Mouse (Mus musculus): ENCODE data around the gene Usp17la. TPM values are rescaled to one million over a fixed set of nuclear protein-coding genes. Genes with fewer than 3 reads are reported as not detected.
"Not testable (repeated sequence)": the region's sequence is repeated elsewhere in the genome, so short reads cannot be mapped to it uniquely, and the experiment has no call there.

Usp17la gene
- not detected in 2 replicates for polyA plus RNA-seq (2015; fragmentation: Nextera tagmentation; extraction: Ambion mirVana)

DNA sequence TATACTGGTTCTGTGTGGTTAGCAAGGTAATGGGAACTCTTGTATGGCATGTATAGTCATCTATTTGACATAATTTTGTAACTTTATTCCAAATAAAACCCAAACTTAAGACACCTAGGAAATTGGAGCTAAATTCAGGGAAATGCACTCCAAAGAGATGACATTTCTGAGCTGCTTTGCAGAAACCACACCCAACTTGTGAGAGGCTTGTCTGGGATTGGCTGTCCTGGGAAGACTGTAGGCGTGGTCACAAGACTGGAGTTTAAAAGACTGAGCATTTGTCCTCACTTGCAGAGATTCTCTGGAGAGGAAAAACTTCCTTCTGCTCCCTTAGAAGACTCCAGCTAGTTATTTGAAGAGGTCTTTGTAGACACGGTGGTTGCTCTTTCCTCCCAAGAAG is at the start of gene Usp17la:
Gene Usp17la (plus strand): TSS at position 301 of the 400 bp plus-strand sequence.
- H3K27me3 ChIP-seq (replicated peaks); H3K27ac ChIP-seq; H3K4me1 ChIP-seq (replicated peaks); ATAC-seq; H3K4me2 ChIP-seq (replicated peaks); H3K4me3 ChIP-seq (replicated peaks); H3K36me3 ChIP-seq; H3K9me3 ChIP-seq; H3K9ac ChIP-seq: not testable (repeated sequence)
- 83% methylated on average over 2 of the region's 2 CpGs for WGBS

DNA sequence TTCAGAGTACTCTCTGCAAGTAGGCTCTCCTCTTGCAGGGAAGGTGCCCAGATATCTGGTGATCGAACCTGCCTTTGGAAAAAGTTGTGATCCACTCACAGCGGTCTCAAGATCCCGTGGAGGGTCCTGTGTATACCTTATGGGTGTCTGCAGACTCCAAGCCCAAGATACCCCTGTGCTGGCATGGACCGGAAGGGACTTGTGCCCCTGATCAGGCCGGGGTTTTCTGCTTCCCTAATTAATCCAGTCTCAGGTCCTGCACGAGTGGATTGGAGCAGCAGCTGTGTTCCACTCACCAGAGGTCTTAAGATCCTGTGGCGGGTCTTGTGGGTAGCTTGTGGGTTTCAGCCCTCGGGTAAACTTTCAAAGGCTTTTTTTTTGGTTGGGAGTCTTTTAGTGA is 46.5 kb upstream of the Usp17la start:
- 86% methylated on average over 8 of the region's 8 CpGs for WGBS
- not testable (repeated sequence) for H3K4me1 ChIP-seq (replicated peaks); ATAC-seq; H3K27ac ChIP-seq; H3K9ac ChIP-seq; H3K36me3 ChIP-seq; H3K27me3 ChIP-seq (replicated peaks); H3K4me3 ChIP-seq (replicated peaks); H3K4me2 ChIP-seq (replicated peaks); H3K9me3 ChIP-seq

DNA sequence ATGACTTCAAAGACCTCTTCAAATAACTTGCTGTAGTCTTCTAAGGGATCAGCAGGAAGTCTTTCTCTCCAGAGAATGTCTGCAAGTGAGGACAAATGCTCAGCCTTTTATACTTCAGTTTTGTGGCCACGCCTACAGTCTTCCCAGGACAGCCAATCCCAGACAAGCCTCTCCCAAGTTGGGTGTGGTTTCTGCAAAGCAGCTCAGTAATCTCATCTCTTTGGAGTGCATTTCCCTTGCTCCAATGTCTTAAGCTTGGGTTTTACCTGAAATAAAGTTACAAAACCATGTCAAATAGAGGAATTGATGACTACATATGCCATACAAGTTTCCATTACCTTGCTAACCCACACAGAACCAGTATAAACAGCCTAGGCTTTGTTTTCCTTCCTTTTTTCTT is 14.3 kb upstream of the Usp17la start, which contains the start of gene Usp17lb:
Gene Usp17lb (minus strand): TSS at position 101 of the 400 bp plus-strand sequence.
- Histone ChIP-seq H3K4me2 (replicated peaks) (no peak within 1 kb of the TSS), H3K9ac (no peak within 1 kb of the TSS), H3K4me1 (replicated peaks) (no peaks in the 10 kb centered on the region), H3K36me3 (no peaks in the 10 kb centered on the region), H3K27ac (no peak within 1 kb of the TSS), H3K4me3 (replicated peaks) (no peak within 1 kb of the TSS), H3K27me3 (replicated peaks) (no peaks in the 10 kb centered on the region), H3K9me3 (no peaks in the 10 kb centered on the region)
- WGBS = 57% methylated on average over 1 of the region's 1 CpGs
- no peak for ATAC-seq

DNA sequence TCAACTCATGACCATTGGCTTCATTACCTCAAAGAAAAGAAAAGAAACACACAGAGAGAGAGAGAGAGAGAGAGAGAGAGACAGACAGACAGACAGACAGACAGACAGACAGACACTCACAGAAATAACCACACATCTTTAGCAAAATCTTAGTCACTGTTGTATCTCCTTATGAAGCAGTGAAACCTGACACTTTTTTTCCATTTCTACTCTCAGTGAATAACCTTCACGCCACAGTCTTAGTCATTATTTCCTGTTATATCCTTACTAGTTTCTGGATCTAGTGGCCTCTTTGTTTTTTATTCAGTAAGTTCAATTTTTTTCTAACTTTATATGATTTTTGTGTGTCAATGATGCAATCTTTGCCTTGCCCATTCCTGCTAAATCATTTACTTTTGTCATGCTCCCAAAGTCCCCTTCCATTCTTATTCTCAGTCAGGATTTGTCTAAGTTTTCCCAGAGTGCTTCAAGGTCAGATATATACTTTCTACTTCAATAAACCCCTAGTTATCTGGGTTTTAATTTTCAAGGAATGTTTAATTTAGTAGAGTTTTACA is 13.0 kb upstream of the Usp17la start:
- no peak for ATAC-seq
- no peaks in the 10 kb centered on the region for H3K36me3 ChIP-seq
- H3K4me2 ChIP-seq (replicated peaks) = no peak overlapping the region
- no peaks in the 10 kb centered on the region for H3K4me1 ChIP-seq (replicated peaks)
- 73% methylated on average over 1 of the region's 1 CpGs for WGBS
- no peaks in the 10 kb centered on the region for H3K27me3 ChIP-seq (replicated peaks)
- H3K9me3 ChIP-seq = no peaks in the 10 kb centered on the region
- H3K9ac ChIP-seq = no peak overlapping the region
- no peak overlapping the region for H3K27ac ChIP-seq
- H3K4me3 ChIP-seq (replicated peaks) = no peak overlapping the region

DNA sequence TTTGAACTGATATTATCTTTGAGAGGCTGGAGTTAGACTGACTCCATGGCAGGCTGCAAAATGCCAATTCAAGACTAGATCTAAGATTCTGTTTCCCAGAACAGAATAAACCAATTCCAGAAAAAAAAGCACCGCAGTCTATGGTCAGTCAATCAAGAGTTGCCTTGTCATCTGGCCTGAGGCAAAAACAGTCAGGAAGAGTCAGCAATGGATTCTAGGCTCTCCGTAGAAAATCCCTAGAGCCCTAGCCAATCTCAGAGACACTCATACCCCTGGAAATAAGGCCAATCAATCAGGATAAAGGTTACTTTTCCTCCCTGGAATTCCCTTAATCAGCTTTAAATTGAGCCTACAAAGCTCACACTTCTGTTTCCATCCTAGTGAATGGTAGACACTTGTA is 5.3 kb upstream of the Usp17la start:
- H3K4me1 ChIP-seq (replicated peaks); H3K27me3 ChIP-seq (replicated peaks); H3K36me3 ChIP-seq; ATAC-seq; H3K9me3 ChIP-seq; H3K4me2 ChIP-seq (replicated peaks); H3K9ac ChIP-seq; H3K4me3 ChIP-seq (replicated peaks); H3K27ac ChIP-seq: not testable (repeated sequence)
- 81% methylated on average over 2 of the region's 2 CpGs for WGBS

DNA sequence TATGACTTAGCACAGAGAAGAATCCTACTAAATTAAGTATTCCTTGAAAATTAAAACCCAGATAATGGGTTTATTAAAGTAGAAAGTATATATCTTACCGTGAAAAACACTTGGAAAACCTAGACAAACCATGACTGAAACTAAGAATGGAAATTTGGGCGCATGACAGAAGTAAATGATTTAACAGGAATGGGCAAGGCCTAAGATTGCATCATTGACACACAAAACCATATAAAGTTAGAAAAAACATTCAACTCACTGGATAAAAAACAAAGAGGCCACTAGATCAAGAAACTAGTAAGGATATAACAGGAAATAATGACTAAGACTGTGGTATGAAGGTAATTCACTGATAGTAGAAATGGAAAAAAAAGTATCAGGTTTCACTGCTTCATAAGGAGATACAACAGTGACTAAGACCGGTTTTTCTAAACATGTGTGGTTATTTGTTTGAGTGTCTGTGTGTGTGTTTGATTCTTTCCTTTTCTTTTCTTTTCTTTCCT is 1.5 kb upstream of the Usp17la start:
- Histone ChIP-seq H3K4me1 (replicated peaks) (no peaks in the 10 kb centered on the region), H3K27me3 (replicated peaks) (no peaks in the 10 kb centered on the region), H3K36me3 (no peaks in the 10 kb centered on the region), H3K9me3 (no peaks in the 10 kb centered on the region), H3K9ac (no peak overlapping the region), H3K27ac (no peak overlapping the region), H3K4me2 (replicated peaks) (no peak overlapping the region), H3K4me3 (replicated peaks) (no peak overlapping the region)
- ATAC-seq = no peak
- WGBS = 71% methylated on average over 3 of the region's 3 CpGs

DNA sequence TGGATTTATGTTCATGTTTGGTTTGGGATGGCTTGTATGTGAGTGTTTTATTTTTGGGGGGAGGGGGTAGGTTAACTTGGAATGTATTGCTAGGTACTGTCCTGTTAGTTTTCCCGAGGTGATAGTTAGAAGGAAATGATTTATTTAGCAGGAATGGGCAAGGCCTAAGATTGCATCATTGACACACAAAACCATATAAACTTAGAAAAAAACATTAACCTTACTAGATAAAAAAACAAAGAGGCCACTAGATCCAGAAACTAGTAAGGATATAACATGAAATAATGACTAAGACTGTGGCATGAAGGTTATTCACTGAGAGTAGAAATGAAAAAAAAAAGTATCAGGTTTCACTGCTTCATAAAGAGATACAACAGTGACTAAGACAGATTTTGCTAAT is 874 bp downstream of the Usp17la start:
- Histone ChIP-seq H3K4me1 (replicated peaks) (no peaks in the 10 kb centered on the region), H3K36me3 (no peaks in the 10 kb centered on the region), H3K27me3 (replicated peaks) (no peaks in the 10 kb centered on the region), H3K4me3 (replicated peaks) (no peak overlapping the region), H3K9ac (no peak overlapping the region), H3K9me3 (no peaks in the 10 kb centered on the region), H3K4me2 (replicated peaks) (no peak overlapping the region), H3K27ac (no peak overlapping the region)
- 67% methylated on average over 1 of the region's 1 CpGs for WGBS
- ATAC-seq = no peak

DNA sequence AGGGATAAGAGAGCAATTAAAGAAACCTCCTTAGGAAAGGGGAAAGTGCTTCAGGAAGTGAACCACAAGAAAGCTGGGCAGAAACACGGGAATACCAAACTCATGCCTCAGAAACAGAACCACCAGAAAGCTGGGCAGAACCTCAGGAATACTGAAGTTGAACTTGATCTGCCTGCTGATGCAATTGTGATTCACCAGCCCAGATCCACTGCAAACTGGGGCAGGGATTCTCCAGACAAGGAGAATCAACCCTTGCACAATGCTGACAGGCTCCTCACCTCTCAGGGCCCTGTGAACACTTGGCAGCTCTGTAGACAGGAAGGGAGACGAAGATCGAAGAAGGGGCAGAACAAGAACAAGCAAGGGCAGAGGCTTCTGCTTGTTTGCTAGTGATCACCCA is 4.6 kb downstream of the Usp17la start:
- Histone ChIP-seq H3K36me3 (no peaks in the 10 kb centered on the region), H3K9ac (no peak overlapping the region), H3K4me3 (replicated peaks) (no peak overlapping the region), H3K9me3 (no peaks in the 10 kb centered on the region), H3K27ac (no peak overlapping the region), H3K27me3 (replicated peaks) (no peaks in the 10 kb centered on the region), H3K4me1 (replicated peaks) (no peaks in the 10 kb centered on the region), H3K4me2 (replicated peaks) (no peak overlapping the region)
- 81% methylated on average over 3 of the region's 3 CpGs for whole genome bisulfite sequencing
- ATAC-seq = no peak

DNA sequence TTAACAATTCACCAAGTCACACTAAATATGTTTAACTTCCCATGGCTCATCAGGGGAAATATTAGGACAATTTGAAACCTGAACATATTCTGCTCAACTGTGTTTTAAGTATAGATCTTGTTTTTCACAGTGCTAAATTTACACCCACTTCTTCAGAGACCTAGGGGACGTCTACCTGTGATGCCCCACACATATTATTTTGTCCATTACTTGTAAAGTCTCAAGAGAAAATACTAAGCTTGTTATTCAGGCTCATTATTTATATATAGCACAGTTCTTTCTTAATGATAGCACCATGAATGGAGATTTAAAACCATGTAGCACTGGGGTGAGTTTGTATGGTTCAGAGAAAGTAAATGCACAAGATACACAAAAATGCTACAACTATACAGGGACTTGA is 20.9 kb downstream of the Usp17la start, which contains the start of gene Olfr665:
Gene Olfr665 (plus strand): TSS at position 301 of the 400 bp plus-strand sequence.
- Histone ChIP-seq H3K4me3 (replicated peaks) (no peak within 1 kb of the TSS), H3K27me3 (replicated peaks) (no peaks in the 10 kb centered on the region), H3K4me2 (replicated peaks) (no peak within 1 kb of the TSS), H3K9me3 (no peaks in the 10 kb centered on the region), H3K27ac (no peak within 1 kb of the TSS), H3K4me1 (replicated peaks) (no peaks in the 10 kb centered on the region), H3K9ac (no peak within 1 kb of the TSS), H3K36me3 (no peaks in the 10 kb centered on the region)
- 37% methylated on average over 1 of the region's 1 CpGs for WGBS
- no peak for ATAC-seq

DNA sequence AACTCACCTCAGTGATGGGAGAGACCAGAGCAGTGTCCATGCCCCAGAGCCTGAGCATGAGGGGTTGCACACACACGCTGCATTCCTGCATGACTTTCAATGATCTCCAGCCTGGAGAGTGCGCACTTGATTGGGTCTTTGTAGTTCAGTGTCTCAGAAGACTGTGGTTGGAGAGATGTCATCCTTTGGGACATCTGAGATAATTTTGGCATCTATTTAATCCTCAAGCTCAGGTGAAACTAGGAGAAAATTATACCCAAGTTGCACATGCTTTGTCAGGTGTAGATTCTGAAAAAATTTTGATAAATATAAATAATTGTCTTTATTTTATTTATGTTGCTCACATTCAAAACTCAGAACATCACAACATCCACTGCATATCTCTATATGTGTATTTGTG is 39.0 kb downstream of the Usp17la start, which contains the start of gene Olfr666:
Gene Olfr666 (minus strand): TSS at position 101 of the 400 bp plus-strand sequence.
- Histone ChIP-seq H3K9me3 (no peaks in the 10 kb centered on the region), H3K4me3 (replicated peaks) (no peak within 1 kb of the TSS), H3K4me1 (replicated peaks) (no peaks in the 10 kb centered on the region), H3K36me3 (no peaks in the 10 kb centered on the region), H3K4me2 (replicated peaks) (no peak within 1 kb of the TSS), H3K27ac (no peak within 1 kb of the TSS), H3K27me3 (replicated peaks) (no peaks in the 10 kb centered on the region), H3K9ac (no peak within 1 kb of the TSS)
- 85% methylated on average over 2 of the region's 2 CpGs for WGBS
- no peak for ATAC-seq

Other genes starting within 250 kb of the Usp17la start
- gene Olfr656, start 243.1 kb upstream of the Usp17la start, polyA plus RNA-seq (2015; fragmentation: Nextera tagmentation; extraction: Ambion mirVana) = not detected in 2 replicates
- not detected in 2 replicates for gene Olfr657, start 232.2 kb upstream of the Usp17la start, polyA plus RNA-seq (2015; fragmentation: Nextera tagmentation; extraction: Ambion mirVana)
- gene Olfr658, start 209.7 kb upstream of the Usp17la start, polyA plus RNA-seq (2015; fragmentation: Nextera tagmentation; extraction: Ambion mirVana) = 0.08 TPM in 1 of 2 replicates, not detected in the other
- gene Olfr659, start 190.3 kb upstream of the Usp17la start, polyA plus RNA-seq (2015; fragmentation: Nextera tagmentation; extraction: Ambion mirVana) = not detected in 2 replicates
- gene Olfr661, start 170.5 kb upstream of the Usp17la start, polyA plus RNA-seq (2015; fragmentation: Nextera tagmentation; extraction: Ambion mirVana) = not detected in 2 replicates
- gene Usp17le, start 79.5 kb upstream of the Usp17la start, polyA plus RNA-seq (2015; fragmentation: Nextera tagmentation; extraction: Ambion mirVana) = not detected in 2 replicates
- gene Usp17lb, start 14.4 kb upstream of the Usp17la start, polyA plus RNA-seq (2015; fragmentation: Nextera tagmentation; extraction: Ambion mirVana) = not detected in 2 replicates
- gene Olfr665, start 21.0 kb downstream of the Usp17la start, polyA plus RNA-seq (2015; fragmentation: Nextera tagmentation; extraction: Ambion mirVana) = not detected in 2 replicates
- not detected in 2 replicates for gene Olfr666, start 38.9 kb downstream of the Usp17la start, polyA plus RNA-seq (2015; fragmentation: Nextera tagmentation; extraction: Ambion mirVana)
- not detected in 2 replicates for gene Olfr667, start 64.5 kb downstream of the Usp17la start, polyA plus RNA-seq (2015; fragmentation: Nextera tagmentation; extraction: Ambion mirVana)
- not detected in 2 replicates for gene Olfr668, start 71.0 kb downstream of the Usp17la start, polyA plus RNA-seq (2015; fragmentation: Nextera tagmentation; extraction: Ambion mirVana)
- gene Olfr669, start 77.2 kb downstream of the Usp17la start, polyA plus RNA-seq (2015; fragmentation: Nextera tagmentation; extraction: Ambion mirVana) = not detected in 2 replicates
- gene Olfr670, start 105.6 kb downstream of the Usp17la start, polyA plus RNA-seq (2015; fragmentation: Nextera tagmentation; extraction: Ambion mirVana) = not detected in 2 replicates
- not detected in 2 replicates for gene Olfr671, start 122.1 kb downstream of the Usp17la start, polyA plus RNA-seq (2015; fragmentation: Nextera tagmentation; extraction: Ambion mirVana)
- not detected in 2 replicates for gene Olfr672, start 145.0 kb downstream of the Usp17la start, polyA plus RNA-seq (2015; fragmentation: Nextera tagmentation; extraction: Ambion mirVana)
- gene Olfr675, start 171.5 kb downstream of the Usp17la start, polyA plus RNA-seq (2015; fragmentation: Nextera tagmentation; extraction: Ambion mirVana) = not detected in 2 replicates
- not detected in 2 replicates for gene Olfr676, start 175.7 kb downstream of the Usp17la start, polyA plus RNA-seq (2015; fragmentation: Nextera tagmentation; extraction: Ambion mirVana)
- not detected in 2 replicates for gene Olfr677, start 194.4 kb downstream of the Usp17la start, polyA plus RNA-seq (2015; fragmentation: Nextera tagmentation; extraction: Ambion mirVana)
- gene Olfr678, start 207.5 kb downstream of the Usp17la start, polyA plus RNA-seq (2015; fragmentation: Nextera tagmentation; extraction: Ambion mirVana) = not detected in 2 replicates
- not detected in 2 replicates for gene Olfr679, start 224.2 kb downstream of the Usp17la start, polyA plus RNA-seq (2015; fragmentation: Nextera tagmentation; extraction: Ambion mirVana)
- not detected in 2 replicates for gene Olfr680-ps1, start 235.8 kb downstream of the Usp17la start, polyA plus RNA-seq (2015; fragmentation: Nextera tagmentation; extraction: Ambion mirVana)

Measured in intestine, embryonic 15.5 days (tissue).